15 mouse cellular contexts compared by ENCODE assay signal in genomic region chr8:24234981-24235380, GRCm38 (mm10).
"Had no signal": no experiment of that assay in that cellular context is flagged by ENCODE, and none has a peak within 500 bp of the region (broad histone marks: within the 10 kb centered on the region; RNA-seq: fewer than 3 reads in every experiment).

No protein-coding gene starts in this region.

- H3K27me3 ChIP-seq: kidney, embryonic 15.5 days; liver, embryonic 15.5 days; neural tube, embryonic 12.5 days had no signal

- H3K4me3 ChIP-seq: kidney, embryonic 15.5 days; liver, embryonic 15.5 days; midbrain, embryonic 10.5 days; neural tube, embryonic 12.5 days had no signal

- H3K9me3 ChIP-seq: kidney, embryonic 15.5 days; liver, embryonic 15.5 days; midbrain, embryonic 10.5 days; neural tube, embryonic 12.5 days had no signal

- DNase-seq: kidney, adult 2 months; kidney, postnatal 25 days; layer of hippocampus, adult 9-11 months; layer of hippocampus, postnatal 36 days; left cerebral cortex, postnatal 4 days; lung, adult 2 months; lung, postnatal 36 days; midbrain, embryonic 14.5 days; right cerebral cortex, postnatal 14 days; thymus, postnatal 36 days had no signal

- H3K36me3 ChIP-seq: kidney, embryonic 15.5 days; liver, embryonic 15.5 days; midbrain, embryonic 10.5 days; neural tube, embryonic 12.5 days had no signal

- H3K9ac ChIP-seq: kidney, embryonic 15.5 days; liver, embryonic 15.5 days; neural tube, embryonic 12.5 days had no signal

- H3K4me1 ChIP-seq: kidney, embryonic 15.5 days; liver, embryonic 15.5 days; midbrain, embryonic 10.5 days; neural tube, embryonic 12.5 days had no signal

- H3K27ac ChIP-seq: kidney, embryonic 15.5 days; liver, embryonic 15.5 days; midbrain, embryonic 10.5 days; neural tube, embryonic 12.5 days had no signal

- ATAC-seq: lung, postnatal 0 days had no signal

- H3K4me2 ChIP-seq: kidney, embryonic 15.5 days; liver, embryonic 15.5 days; neural tube, embryonic 12.5 days had no signal
